Mouse (Mus musculus) forebrain, embryonic 15.5 days (tissue): Measurements from ENCODE around the gene Sf3b4. TPM values are rescaled to one million over a fixed set of nuclear protein-coding genes. Genes with fewer than 3 reads are reported as not detected.

Experiments used
- microRNA-seq: library from miRNA; unstranded; fragments of <30 nt; microRNA quantifications from one replicate; pipeline ENCODE4, GENCODE M21; 2016
- polyA plus RNA-seq: library from polyadenylated mRNA; unstranded; fragments of >200 nt; fragmentation: Nextera tagmentation; extraction: Ambion mirVana; gene quantifications from 2 replicates; pipeline ENCODE4 v1.2.1, GENCODE M21; 2015

The Sf3b4 gene
- polyA plus RNA-seq, 1 experiment from 2014 or later: 155 TPM

Small RNAs within 50 kb of the gene (microRNA-seq; reads per million reads assigned to microRNA genes)
- gene Gm44492: not detected

Other genes starting within 250 kb of the Sf3b4 start
- 196 and 207 TPM in 2 replicates for gene Anp32e, start 243.1 kb upstream of the Sf3b4 start, polyA plus RNA-seq
- gene Plekho1, start 176.3 kb upstream of the Sf3b4 start, polyA plus RNA-seq: 87.6 and 90.5 TPM in 2 replicates
- gene Vps45, start 113.9 kb upstream of the Sf3b4 start, polyA plus RNA-seq: 64.4 and 65.6 TPM in 2 replicates
- gene Otud7b, start 67.8 kb upstream of the Sf3b4 start, polyA plus RNA-seq: 8.3 and 9.8 TPM in 2 replicates
- 10.0 and 11.2 TPM in 2 replicates for gene Mtmr11, start 10.3 kb upstream of the Sf3b4 start, polyA plus RNA-seq
- gene Sv2a, start 8.8 kb downstream of the Sf3b4 start, polyA plus RNA-seq: 69.1 and 73.3 TPM in 2 replicates
- gene Bola1, start 47.4 kb downstream of the Sf3b4 start, polyA plus RNA-seq: 71.8 and 75.5 TPM in 2 replicates
- gene Hist2h2ab, start 47.5 kb downstream of the Sf3b4 start, polyA plus RNA-seq: 0.46 TPM in 1 of 2 replicates, not detected in the other
- gene Hist2h2ac, start 48.5 kb downstream of the Sf3b4 start, polyA plus RNA-seq: 4.7 and 6.8 TPM in 2 replicates
- gene Hist2h2be, start 48.8 kb downstream of the Sf3b4 start, polyA plus RNA-seq: 9.1 and 9.7 TPM in 2 replicates
- gene Hist2h3c2, start 66.8 kb downstream of the Sf3b4 start, polyA plus RNA-seq: 6.7 and 8.0 TPM in 2 replicates
- 51.6 and 60.6 TPM in 2 replicates for gene Hist2h2aa2, start 67.9 kb downstream of the Sf3b4 start, polyA plus RNA-seq
- 25.1 and 32.2 TPM in 2 replicates for gene Hist2h2aa1, start 73.2 kb downstream of the Sf3b4 start, polyA plus RNA-seq
- gene Hist2h3c1, start 74.4 kb downstream of the Sf3b4 start, polyA plus RNA-seq: 0.62 TPM in 1 of 2 replicates, not detected in the other
- 10.1 and 10.9 TPM in 2 replicates for gene Hist2h4, start 91.0 kb downstream of the Sf3b4 start, polyA plus RNA-seq
- gene Hist2h3b, start 96.3 kb downstream of the Sf3b4 start, polyA plus RNA-seq: 42.5 and 47.6 TPM in 2 replicates
- 7.1 and 9.9 TPM in 2 replicates for gene Hist2h2bb, start 97.4 kb downstream of the Sf3b4 start, polyA plus RNA-seq
- 0.97 and 1.4 TPM in 2 replicates for gene Fcgr1, start 121.6 kb downstream of the Sf3b4 start, polyA plus RNA-seq